Mouse (Mus musculus): ENCODE results near the gene Ick.

DNA sequence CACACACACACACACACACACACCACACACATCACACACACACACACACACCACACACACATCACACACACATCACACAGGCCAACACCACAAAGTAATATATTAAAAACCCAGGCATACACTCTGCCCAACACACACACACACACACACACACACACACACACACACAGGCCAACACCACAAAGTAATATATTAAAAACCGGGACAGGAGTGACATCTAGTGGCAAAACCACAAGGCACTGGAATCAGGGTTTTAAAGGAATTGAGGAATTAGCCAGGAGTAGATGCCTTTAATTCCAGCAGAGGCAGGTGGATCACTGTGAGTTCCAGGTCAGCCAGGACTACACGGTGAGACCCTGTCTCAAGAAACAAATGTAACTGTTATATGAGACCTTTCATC is 30.8 kb upstream of the Ick start:
- TF ChIP-seq CTCF (IDR thresholded peaks at IDR 0.05; ENCODE audit: control insufficient read depth, insufficient read depth, insufficient replicate concordance, low read depth, low read length) (no peak), POLR2A (IDR thresholded peaks at IDR 0.05; ENCODE audit: control insufficient read depth, low read depth, low read length) (no peak)
